Mouse (Mus musculus): ENCODE measurements around the gene 4930579F01Rik. TPM values are rescaled to one million over a fixed set of nuclear protein-coding genes. Genes with fewer than 3 reads are reported as not detected.

Gene 4930579F01Rik
- total and polyA plus RNA-seq, 3 experiments = not detected

GRCm38 (mm10) chr3:138175551-138175950 is 18.1 kb downstream of the 4930579F01Rik start:
- dilution Hi-C loops (cut with MboI; ENCODE audit: extremely low pct_ligation_motif_present, extremely low pct_unique_long_range_greater_than_20kb, low sequenced_read_pairs) = no loop called here

GRCm38 (mm10) chr3:138173291-138173690 is 20.3 kb downstream of the 4930579F01Rik start:
- Histone ChIP-seq H3K9me3 (replicated peaks; ENCODE audit: low read length) (peaks cover 4% of the 10 kb centered on the region), H3K4me3 (replicated peaks in 1 of 3; ENCODE audit: low read depth in 2 of 3, low read length in 2 of 3, poor library complexity in 1 of 3) (no peak overlapping the region)
- no peak for TF ChIP-seq UBTF (IDR thresholded peaks at IDR 0.05; ENCODE audit: low read depth, low read length)
- TF ChIP-seq ZNF384 (IDR thresholded peaks at IDR 0.05; ENCODE audit: low read depth, low read length) = no peak
- TF ChIP-seq POLR2A (IDR thresholded peaks at IDR 0.05; ENCODE audit: low read depth, low read length) = no peak
- TF ChIP-seq IRF4 (IDR thresholded peaks at IDR 0.05; ENCODE audit: low read depth, low read length) = no peak
- TF ChIP-seq USF1 (IDR thresholded peaks at IDR 0.05; ENCODE audit: low read depth, low read length) = no peak
- TF ChIP-seq SMC3 (IDR thresholded peaks at IDR 0.05; ENCODE audit: low read depth, low read length) = peak; percentile 60
- TF ChIP-seq NRF1 (IDR thresholded peaks at IDR 0.05; ENCODE audit: low read depth, low read length) = no peak
- TF ChIP-seq MXI1 (IDR thresholded peaks at IDR 0.05; ENCODE audit: low read depth, low read length) = no peak
- peak; percentile 52; the same call in 1 of the 2 replicates for TF ChIP-seq BHLHE40 (IDR thresholded peaks at IDR 0.05; ENCODE audit: low read depth, low read length)
- no peak for TF ChIP-seq ETS1 (conservative IDR thresholded peaks at IDR 0.05; ENCODE audit: low read depth, low read length)
- TF ChIP-seq CHD2 (IDR thresholded peaks at IDR 0.05; ENCODE audit: low read length) = no peak
- no peak for TF ChIP-seq E2F4 (IDR thresholded peaks at IDR 0.05; ENCODE audit: insufficient replicate concordance, low read depth, low read length)
- no peak for TF ChIP-seq POLR2AphosphoS2 (IDR thresholded peaks at IDR 0.05; ENCODE audit: low read depth, low read length)
- TF ChIP-seq CTCF (conservative IDR thresholded peaks at IDR 0.05 in 1 of 2, IDR thresholded peaks at IDR 0.05 in 1 of 2; ENCODE audit: low read depth in 2 of 2, low read length in 2 of 2) = peak; percentile 60 to 71; a peak in 3 of 4 replicates
- no peak for TF ChIP-seq GABPA (IDR thresholded peaks at IDR 0.05; ENCODE audit: insufficient replicate concordance, low read depth, low read length)
- TF ChIP-seq RAD21 (IDR thresholded peaks at IDR 0.05; ENCODE audit: low read depth, low read length) = peak; percentile 58
- TF ChIP-seq MEF2A (IDR thresholded peaks at IDR 0.05; ENCODE audit: borderline replicate concordance, low read depth, low read length) = no peak
- no peak for TF ChIP-seq MYC (IDR thresholded peaks at IDR 0.05; ENCODE audit: low read depth, low read length)
- TF ChIP-seq ELF1 (IDR thresholded peaks at IDR 0.05; ENCODE audit: low read depth, low read length) = peak; percentile 55

More at GRCm38 (mm10) chr3:138175551-138175950, 18.1 kb downstream of the 4930579F01Rik start:
- Histone ChIP-seq H3K27me3 (replicated peaks) (no peaks in the 10 kb centered on the region), H3K4me2 (ENCODE audit: insufficient read depth, low read depth, poor library complexity, severe bottlenecking) (no peak overlapping the region), H3K9me3 (replicated peaks; ENCODE audit: low read length) (peaks cover 4% of the 10 kb centered on the region), H3K36me3 (replicated peaks in 1 of 2; ENCODE audit: control insufficient read depth in 1 of 2, insufficient read depth in 1 of 2, low read length in 1 of 2) (no peaks in the 10 kb centered on the region), H3K79me2 (replicated peaks; ENCODE audit: control insufficient read depth, extremely low read depth, insufficient read depth, poor library complexity, severe bottlenecking) (no peaks in the 10 kb centered on the region), H3K9ac (ENCODE audit: insufficient read depth, low read depth) (no peak overlapping the region), H3K27ac (ENCODE audit: insufficient read depth, low read depth) (no peak overlapping the region), H3K4me3 (replicated peaks in 1 of 3; ENCODE audit: low read depth in 2 of 3, low read length in 2 of 3, poor library complexity in 1 of 3) (no peak overlapping the region), H3K4me1 (ENCODE audit: control insufficient read depth in 1 of 2, insufficient read depth in 2 of 2) (peaks cover 0 to 3% of the 10 kb centered on the region in 2 experiments; a peak in 1 of 4 replicates)
- DNase-seq (ENCODE audit: extremely low read depth) = no peak
- in situ Hi-C loops (cut with MboI; ENCODE audit: low pct_ligation_motif_present, low pct_unique_long_range_greater_than_20kb, low sequenced_read_pairs) = no loop called here
- 0 out of 2 replicates have a peak, but pooled peaks have one; percentile 8 for TF ChIP-seq BHLHE40 (IDR thresholded peaks at IDR 0.05; ENCODE audit: low read depth, low read length)
- no peak for TF ChIP-seq MAZ (IDR thresholded peaks at IDR 0.05; ENCODE audit: low read depth, low read length)

More at GRCm38 (mm10) chr3:138173291-138173690, 20.3 kb downstream of the 4930579F01Rik start:
- peak; percentile 46 for DNase-seq (ENCODE audit: extremely low read depth)
- Histone ChIP-seq H3K79me2 (replicated peaks; ENCODE audit: control insufficient read depth, extremely low read depth, insufficient read depth, poor library complexity, severe bottlenecking) (no peaks in the 10 kb centered on the region), H3K27me3 (replicated peaks) (no peaks in the 10 kb centered on the region), H3K9ac (ENCODE audit: insufficient read depth, low read depth) (no peak overlapping the region), H3K36me3 (replicated peaks in 1 of 2; ENCODE audit: control insufficient read depth in 1 of 2, insufficient read depth in 1 of 2, low read length in 1 of 2) (no peaks in the 10 kb centered on the region), H3K4me2 (ENCODE audit: insufficient read depth, low read depth, poor library complexity, severe bottlenecking) (no peak overlapping the region), H3K4me1 (ENCODE audit: control insufficient read depth in 1 of 2, insufficient read depth in 2 of 2) (no peaks in the 10 kb centered on the region), H3K27ac (ENCODE audit: insufficient read depth, low read depth) (no peak overlapping the region)
- dilution Hi-C loops (cut with MboI; ENCODE audit: extremely low pct_ligation_motif_present, extremely low pct_unique_long_range_greater_than_20kb, low sequenced_read_pairs) = no loop called here
- in situ Hi-C loops (cut with MboI; ENCODE audit: low pct_ligation_motif_present, low pct_unique_long_range_greater_than_20kb, low sequenced_read_pairs) = no loop called here
